Mouse (Mus musculus): ENCODE measurements around the gene Bcl3. TPM values are rescaled to one million over a fixed set of nuclear protein-coding genes. Genes with fewer than 3 reads are reported as not detected.

The Bcl3 gene
- polyA plus RNA-seq, 1 experiment from 2014 or later = 2.2 TPM

GRCm38 (mm10) chr7:19816224-19816771 is 6.3 kb downstream of the Bcl3 start:
- peaks cover 24% of the 10 kb centered on the region for H3K27me3 ChIP-seq
- no peaks in the 10 kb centered on the region for H3K36me3 ChIP-seq
- H3K4me3 ChIP-seq = peak overlapping the region; percentile 37
- peak overlapping the region; percentile 76 for H3K27ac ChIP-seq
- no peaks in the 10 kb centered on the region for H3K9me3 ChIP-seq
- ATAC-seq (ENCODE audit: insufficient number of reproducible peaks, insufficient read depth, low FRiP score, low TSS enrichment) = peak; percentile 7; the same call in 1 of the 2 replicates
- H3K4me2 ChIP-seq (replicated peaks) = peak overlapping the region; percentile 63
- 1% methylated on average over 28 of the region's 28 CpGs for WGBS
- H3K9ac ChIP-seq = peak overlapping the region; percentile 31
- H3K4me1 ChIP-seq = peaks cover 28% of the 10 kb centered on the region

GRCm38 (mm10) chr7:19815296-19816223 is 7.0 kb downstream of the Bcl3 start:
- peak overlapping the region; percentile 76 for H3K27ac ChIP-seq
- WGBS = 30% methylated on average over 17 of the region's 17 CpGs

DNA sequence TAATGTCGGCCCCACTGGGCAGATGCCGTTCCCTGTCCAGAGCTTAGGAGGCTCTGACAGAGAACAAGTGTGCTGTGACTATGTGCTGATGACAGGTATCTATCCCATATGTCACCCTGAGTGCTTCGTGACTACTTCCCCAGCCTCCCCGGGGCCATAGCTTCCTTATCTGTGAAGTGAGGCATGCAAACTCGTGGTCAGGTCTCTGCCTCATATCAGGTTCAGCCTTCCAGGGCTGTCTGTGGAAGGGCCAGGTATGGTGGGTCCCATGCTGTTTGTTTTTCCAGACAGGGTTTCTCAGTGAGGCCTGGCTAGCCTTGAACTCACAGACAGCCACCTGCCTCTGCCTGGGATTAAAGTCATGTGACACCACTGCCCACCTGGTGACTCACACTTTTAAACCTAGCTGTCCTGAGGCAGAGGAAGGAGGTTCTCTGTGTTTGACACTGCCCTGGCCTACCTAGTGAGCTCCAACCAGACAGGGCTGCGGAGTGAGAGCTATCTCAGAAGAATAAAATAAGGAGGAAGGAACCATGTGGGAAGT is 8.9 kb downstream of the Bcl3 start:
- no peak for ATAC-seq (ENCODE audit: insufficient number of reproducible peaks, insufficient read depth, low FRiP score, low TSS enrichment)
- H3K9me3 ChIP-seq = no peaks in the 10 kb centered on the region
- 80% methylated on average over 6 of the region's 6 CpGs for WGBS
- H3K4me3 ChIP-seq = no peak overlapping the region
- H3K27me3 ChIP-seq = peaks cover 43% of the 10 kb centered on the region
- H3K36me3 ChIP-seq = no peaks in the 10 kb centered on the region
- no peak overlapping the region for H3K4me2 ChIP-seq (replicated peaks)
- H3K4me1 ChIP-seq = peaks cover 33% of the 10 kb centered on the region
- no peak overlapping the region for H3K9ac ChIP-seq
- no peak overlapping the region for H3K27ac ChIP-seq

More at GRCm38 (mm10) chr7:19815296-19816223, 7.0 kb downstream of the Bcl3 start:
- Histone ChIP-seq H3K27me3 (peaks cover 24% of the 10 kb centered on the region), H3K4me2 (replicated peaks) (peak overlapping the region; percentile 63), H3K9me3 (no peaks in the 10 kb centered on the region), H3K4me3 (peak overlapping the region; percentile 37), H3K4me1 (peaks cover 33% of the 10 kb centered on the region), H3K36me3 (no peaks in the 10 kb centered on the region), H3K9ac (peak overlapping the region; percentile 31)
- 0 out of 2 replicates have a peak, but pooled peaks have one; percentile 4 for ATAC-seq (ENCODE audit: insufficient number of reproducible peaks, insufficient read depth, low FRiP score, low TSS enrichment)

DNA sequence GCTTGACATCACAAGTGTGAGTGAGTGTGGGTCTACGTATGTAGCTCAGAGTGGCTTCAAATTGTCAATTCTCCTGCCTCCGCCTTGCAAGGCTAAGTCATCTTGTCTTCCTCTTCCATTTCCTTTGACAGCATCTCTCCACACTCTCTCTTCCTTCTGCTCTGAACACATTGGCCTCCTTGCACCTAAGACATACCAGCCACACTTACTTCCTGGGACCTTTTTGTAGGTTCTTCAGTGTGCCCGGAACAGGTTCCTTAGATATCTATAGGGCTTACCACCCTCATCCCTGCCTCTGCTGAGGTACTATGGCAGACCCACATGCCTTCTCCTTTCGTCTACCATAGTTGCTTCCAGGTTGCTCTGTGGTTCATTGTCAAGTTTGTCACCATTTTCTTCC is 9.4 kb downstream of the Bcl3 start:
- no peak overlapping the region for H3K4me2 ChIP-seq (replicated peaks)
- no peak for ATAC-seq (ENCODE audit: insufficient number of reproducible peaks, insufficient read depth, low FRiP score, low TSS enrichment)
- peaks cover 48% of the 10 kb centered on the region for H3K27me3 ChIP-seq
- H3K9me3 ChIP-seq = no peaks in the 10 kb centered on the region
- 85% methylated on average over 4 of the region's 4 CpGs for WGBS
- H3K4me3 ChIP-seq = no peak overlapping the region
- H3K4me1 ChIP-seq = peaks cover 33% of the 10 kb centered on the region
- no peak overlapping the region for H3K27ac ChIP-seq
- no peaks in the 10 kb centered on the region for H3K36me3 ChIP-seq
- H3K9ac ChIP-seq = no peak overlapping the region

- Histone ChIP-seq H3K36me3 (no peaks in the 10 kb centered on the region), H3K27ac (no peak overlapping the region), H3K4me3 (peak overlapping the region; percentile 5; the same call in 1 of the 2 replicates), H3K4me1 (peaks cover 13% of the 10 kb centered on the region; the same call in 1 of the 2 replicates), H3K9me3 (no peaks in the 10 kb centered on the region), H3K9ac (no peak overlapping the region), H3K27me3 (peaks cover 49% of the 10 kb centered on the region), H3K4me2 (replicated peaks) (peak overlapping the region; percentile 33)
- 3% methylated on average over 22 of the region's 22 CpGs for WGBS
- ATAC-seq (ENCODE audit: insufficient number of reproducible peaks, insufficient read depth, low FRiP score, low TSS enrichment) = no peak
Observed at GRCm38 (mm10) chr7:19811114-19811513, 11.5 kb downstream of the Bcl3 start.

- peak overlapping the region; percentile 42 for H3K4me2 ChIP-seq (replicated peaks)
Observed at GRCm38 (mm10) chr7:19809369-19809768, 13.2 kb downstream of the Bcl3 start.

DNA sequence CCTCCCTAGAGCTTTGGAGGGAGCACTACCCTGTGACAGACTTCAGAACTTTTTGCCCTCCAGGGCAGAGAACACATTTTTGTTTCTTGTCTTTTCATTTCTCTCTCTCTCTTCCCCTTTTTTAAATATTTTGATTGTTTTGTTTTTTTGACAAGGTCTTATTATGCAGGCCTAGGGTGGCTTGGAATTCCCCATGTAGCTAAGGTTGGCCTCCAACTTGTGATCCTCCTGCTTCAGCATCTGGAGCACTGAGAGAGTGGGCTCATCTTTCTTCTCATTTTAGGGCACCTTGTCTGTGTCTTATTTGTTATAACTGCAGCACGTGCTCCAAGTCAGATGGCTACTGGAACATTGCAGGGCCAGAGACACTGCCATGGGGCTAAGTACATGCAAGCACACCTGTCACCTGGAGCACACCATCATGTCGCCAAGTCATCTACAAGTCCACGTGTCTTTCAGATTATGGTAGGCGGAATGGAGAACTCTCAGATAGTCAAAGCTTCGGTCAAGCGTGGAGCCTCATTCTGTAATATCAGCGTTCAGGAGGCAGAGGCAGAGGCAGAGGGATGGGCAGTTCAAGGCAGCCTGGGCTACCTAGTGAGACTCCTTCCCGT is 16.1 kb downstream of the Bcl3 start:
- no peak overlapping the region for H3K9ac ChIP-seq
- H3K36me3 ChIP-seq = no peaks in the 10 kb centered on the region
- no peak overlapping the region for H3K27ac ChIP-seq
- H3K4me1 ChIP-seq = peaks cover 6% of the 10 kb centered on the region; the same call in 1 of the 2 replicates
- H3K9me3 ChIP-seq = no peaks in the 10 kb centered on the region
- H3K4me2 ChIP-seq (replicated peaks) = no peak overlapping the region
- ATAC-seq (ENCODE audit: insufficient number of reproducible peaks, insufficient read depth, low FRiP score, low TSS enrichment) = no peak
- H3K27me3 ChIP-seq = peaks cover 34% of the 10 kb centered on the region
- 81% methylated on average over 8 of the region's 8 CpGs for WGBS
- no peak overlapping the region for H3K4me3 ChIP-seq

More at GRCm38 (mm10) chr7:19809369-19809768, 13.2 kb downstream of the Bcl3 start:
- H3K27me3 ChIP-seq = peaks cover 49% of the 10 kb centered on the region
- H3K4me1 ChIP-seq = peaks cover 6% of the 10 kb centered on the region; the same call in 1 of the 2 replicates
- H3K4me3 ChIP-seq = peak overlapping the region; percentile 21
- WGBS = 3% methylated on average over 27 of the region's 27 CpGs
- no peaks in the 10 kb centered on the region for H3K9me3 ChIP-seq
- no peak overlapping the region; the same call in 1 of the 2 replicates for H3K9ac ChIP-seq
- ATAC-seq (ENCODE audit: insufficient number of reproducible peaks, insufficient read depth, low FRiP score, low TSS enrichment) = 0 out of 2 replicates have a peak, but pooled peaks have one; percentile 59
- no peak overlapping the region for H3K27ac ChIP-seq
- no peaks in the 10 kb centered on the region for H3K36me3 ChIP-seq

DNA sequence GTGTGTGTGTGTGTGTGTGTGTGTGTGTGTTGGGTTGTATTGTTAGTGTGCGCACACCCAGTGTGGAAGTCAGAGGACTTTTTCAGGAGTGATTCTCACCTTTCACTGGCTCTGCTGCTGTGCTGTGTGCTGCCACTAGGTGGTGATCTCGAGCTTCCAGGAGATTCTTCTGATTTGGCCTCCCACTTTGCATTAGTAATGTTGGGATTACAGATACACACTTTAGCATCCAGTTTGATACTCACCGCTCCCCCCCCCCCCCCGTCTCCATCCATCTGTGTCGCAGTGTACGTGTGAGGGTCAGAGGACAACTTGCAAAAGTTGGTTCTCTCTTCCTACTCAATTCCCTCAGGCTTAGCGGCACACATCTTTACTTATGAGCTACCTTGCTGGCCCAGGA is 19.6 kb downstream of the Bcl3 start:
- Histone ChIP-seq H3K27ac (no peak overlapping the region), H3K4me3 (no peak overlapping the region), H3K4me1 (no peaks in the 10 kb centered on the region), H3K36me3 (no peaks in the 10 kb centered on the region), H3K27me3 (no peaks in the 10 kb centered on the region), H3K9ac (no peak overlapping the region), H3K9me3 (no peaks in the 10 kb centered on the region), H3K4me2 (replicated peaks) (no peak overlapping the region)
- no peak for ATAC-seq (ENCODE audit: insufficient number of reproducible peaks, insufficient read depth, low FRiP score, low TSS enrichment)
- WGBS = 12% methylated on average over 7 of the region's 7 CpGs

DNA sequence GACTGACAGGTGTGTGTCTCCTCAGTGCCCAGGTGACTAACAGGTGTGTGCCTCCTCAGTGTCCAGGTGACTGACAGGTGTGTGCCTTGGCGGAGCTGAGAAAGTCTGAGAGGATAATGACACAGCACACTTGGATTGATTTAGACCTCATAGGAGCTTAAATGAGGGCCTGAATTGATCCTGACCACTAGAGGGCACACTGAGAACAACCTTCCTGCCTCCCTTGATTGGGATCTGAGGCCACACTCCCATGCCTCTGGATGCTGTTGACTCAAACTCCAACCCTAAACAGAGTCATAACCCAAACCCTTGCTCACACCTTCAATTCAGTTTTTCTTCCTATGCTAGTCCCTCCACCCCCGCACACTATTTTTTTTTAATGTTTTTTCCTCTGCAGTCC is 21.8 kb downstream of the Bcl3 start:
- Histone ChIP-seq H3K4me2 (replicated peaks) (no peak overlapping the region), H3K27me3 (peaks cover 18% of the 10 kb centered on the region), H3K9me3 (no peaks in the 10 kb centered on the region), H3K4me1 (no peaks in the 10 kb centered on the region), H3K9ac (no peak overlapping the region), H3K36me3 (no peaks in the 10 kb centered on the region), H3K27ac (no peak overlapping the region), H3K4me3 (no peak overlapping the region)
- WGBS = 18% methylated on average over 2 of the region's 2 CpGs
- no peak for ATAC-seq (ENCODE audit: insufficient number of reproducible peaks, insufficient read depth, low FRiP score, low TSS enrichment)

DNA sequence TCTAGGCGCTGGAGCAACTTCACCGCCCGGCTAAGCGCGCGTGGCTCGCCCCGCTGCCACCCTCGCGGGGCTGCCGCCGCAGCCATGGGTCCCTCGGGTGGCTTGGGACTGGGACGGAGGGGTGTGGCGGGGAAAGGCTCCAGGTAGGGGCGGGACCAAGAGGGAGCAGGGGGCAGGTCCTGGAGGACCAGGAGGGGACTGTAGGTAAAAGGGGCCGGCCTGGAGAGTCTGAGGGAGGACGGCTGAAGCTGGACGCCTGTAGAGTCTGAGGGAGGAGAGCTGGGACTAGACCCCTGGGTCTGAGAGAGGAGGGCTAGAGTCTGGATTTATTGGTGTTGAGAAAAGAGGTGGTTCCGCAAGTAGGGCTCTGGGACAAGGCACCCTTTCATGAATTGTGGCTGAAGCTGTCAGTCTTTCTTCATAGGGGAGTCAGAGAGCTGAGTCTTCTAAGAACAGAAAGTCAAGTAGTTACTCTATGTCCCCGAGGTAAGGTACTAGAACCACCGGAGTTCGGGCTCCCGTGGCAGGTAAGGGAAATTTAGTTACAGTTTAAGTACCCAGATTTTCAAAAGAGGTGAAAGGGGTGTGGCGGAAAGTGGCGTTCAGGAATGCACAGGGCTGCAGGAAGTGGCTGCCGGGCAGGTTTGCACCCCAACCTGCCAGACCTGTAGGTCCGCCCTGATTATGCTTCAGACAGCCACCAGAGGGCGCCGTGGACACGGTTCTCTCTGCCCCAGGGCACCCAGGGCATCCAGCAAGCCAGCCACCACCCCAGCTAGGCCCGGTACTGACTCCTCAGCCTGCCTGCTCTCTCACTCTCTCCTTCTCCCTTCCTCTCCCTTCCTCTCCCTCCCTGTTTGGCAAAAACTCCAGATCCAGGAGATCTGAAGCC is 25.6 kb downstream of the Bcl3 start, which contains the start of gene Cblc:
Gene Cblc, minus strand, starts transcription at position 113 of the 892 bp plus-strand sequence.
- peak within 1 kb of the TSS; percentile 20; the same call in 1 of the 2 replicates for H3K4me3 ChIP-seq
- ATAC-seq (ENCODE audit: insufficient number of reproducible peaks, insufficient read depth, low FRiP score, low TSS enrichment) = peak; percentile 61; the same call in 1 of the 2 replicates
- no peak within 1 kb of the TSS for H3K9ac ChIP-seq
- H3K4me1 ChIP-seq = no peaks in the 10 kb centered on the region
- no peaks in the 10 kb centered on the region for H3K36me3 ChIP-seq
- peak within 1 kb of the TSS; percentile 39 for H3K4me2 ChIP-seq (replicated peaks)
- H3K9me3 ChIP-seq = no peaks in the 10 kb centered on the region
- WGBS = 2% methylated on average over 32 of the region's 32 CpGs
- H3K27ac ChIP-seq = 0 out of 2 replicates have a peak within 1 kb of the TSS, but pooled peaks have one; percentile 2
- H3K27me3 ChIP-seq = peaks cover 27% of the 10 kb centered on the region

Measured in embryonic facial prominence, embryonic 12.5 days (tissue).